Mouse (Mus musculus) testis, adult 2 months (tissue): Measurements from ENCODE around the gene Olfr1395.

ENCODE experiments used
- CTCF ChIP-seq: fragments of 200-500 bp; IDR thresholded peaks from 2 replicates; pipeline ENCODE4 v1.5.1; 2012; ENCODE audit warnings: low read depth, mild to moderate bottlenecking, inconsistent platforms, low read length, moderate library complexity; ENCODE audit not compliant: control insufficient read depth, insufficient read depth, insufficient replicate concordance
- POLR2A ChIP-seq: fragments of 200-500 bp; IDR thresholded peaks from 2 replicates; pipeline ENCODE4 v1.6.1; 2012; ENCODE audit warnings: low read depth, mild to moderate bottlenecking, inconsistent platforms, low read length, moderate library complexity; ENCODE audit not compliant: control insufficient read depth

- TF ChIP-seq CTCF: no peak
- no peak for TF ChIP-seq POLR2A
Observed at GRCm38 (mm10) chr11:49170576-49170975, 28.5 kb downstream of the Olfr1395 start.
